Mouse (Mus musculus) megakaryocyte, embryonic 14.5 days (primary cell): ENCODE measurements around the gene Eps8l1.

Experiments
- FLI1 ChIP-seq: IDR thresholded peaks from 2 replicates; pipeline ENCODE4 v1.6.1; 2012; ENCODE audit warnings: low read length, inconsistent platforms, mixed read lengths
- GATA1 ChIP-seq: IDR thresholded peaks from 3 replicates; pipeline ENCODE4 v1.6.1; 2012; ENCODE audit warnings: mixed read lengths, low read length, inconsistent platforms, borderline replicate concordance

DNA sequence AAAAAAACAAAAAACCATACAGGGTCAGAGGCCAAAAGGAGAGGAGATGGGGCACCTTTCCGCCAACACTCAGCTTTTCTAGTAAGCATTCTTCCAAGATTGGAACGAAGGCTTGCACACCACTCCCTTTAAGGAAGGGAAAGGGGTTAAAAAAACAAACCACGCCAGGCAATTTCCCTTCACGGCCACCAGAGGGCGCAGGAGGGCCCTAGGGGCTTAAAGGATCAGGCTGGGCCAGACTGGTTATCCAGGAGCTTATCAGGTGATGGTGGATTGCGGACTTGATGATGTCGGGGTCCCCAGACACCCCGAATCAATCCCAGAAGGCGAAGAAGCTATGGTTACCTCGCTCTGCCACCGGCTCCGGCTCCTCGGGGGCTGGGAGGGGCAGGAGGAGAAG is 52.8 kb downstream of the Eps8l1 start:
- TF ChIP-seq GATA1 (no peak), FLI1 (no peak)
